Mouse (Mus musculus) brain, embryonic 14.5 days (tissue): ENCODE measurements around the gene Mgme1. TPM values are rescaled to one million over a fixed set of nuclear protein-coding genes. Genes with fewer than 3 reads are reported as not detected.

ENCODE experiments used
- DNase-seq: peaks from one replicate; pipeline ENCODE4 v3.0.0-alpha.2; 2011; ENCODE audit warnings: low read depth
- CTCF ChIP-seq: fragments of 200-500 bp; IDR thresholded peaks from 2 replicates; pipeline ENCODE4 v1.5.1; 2012; ENCODE audit warnings: inconsistent platforms, mild to moderate bottlenecking, moderate library complexity, borderline replicate concordance; ENCODE audit not compliant: insufficient read depth, insufficient read length; ENCODE audit errors: extremely low read depth
- POLR2A ChIP-seq: fragments of 200-500 bp; IDR thresholded peaks from 2 replicates; pipeline ENCODE4 v1.6.1; 2012; ENCODE audit warnings: mild to moderate bottlenecking, inconsistent platforms, borderline replicate concordance; ENCODE audit not compliant: poor library complexity, insufficient read depth, insufficient read length, severe bottlenecking; ENCODE audit errors: extremely low read depth
- polyA plus RNA-seq: library from polyadenylated mRNA; depleted of rRNA; stranded (reverse); fragments of >200 nt; gene quantifications from 2 replicates; pipeline ENCODE4 v1.2.3, GENCODE M21; 2012

Mgme1 gene
- polyA plus RNA-seq, 1 experiment: 6.6 TPM

- TF ChIP-seq POLR2A (no peak), CTCF (no peak)
Measured at GRCm38 (mm10) chr2:144239318-144239717, 31.1 kb upstream of the Mgme1 start.

DNA sequence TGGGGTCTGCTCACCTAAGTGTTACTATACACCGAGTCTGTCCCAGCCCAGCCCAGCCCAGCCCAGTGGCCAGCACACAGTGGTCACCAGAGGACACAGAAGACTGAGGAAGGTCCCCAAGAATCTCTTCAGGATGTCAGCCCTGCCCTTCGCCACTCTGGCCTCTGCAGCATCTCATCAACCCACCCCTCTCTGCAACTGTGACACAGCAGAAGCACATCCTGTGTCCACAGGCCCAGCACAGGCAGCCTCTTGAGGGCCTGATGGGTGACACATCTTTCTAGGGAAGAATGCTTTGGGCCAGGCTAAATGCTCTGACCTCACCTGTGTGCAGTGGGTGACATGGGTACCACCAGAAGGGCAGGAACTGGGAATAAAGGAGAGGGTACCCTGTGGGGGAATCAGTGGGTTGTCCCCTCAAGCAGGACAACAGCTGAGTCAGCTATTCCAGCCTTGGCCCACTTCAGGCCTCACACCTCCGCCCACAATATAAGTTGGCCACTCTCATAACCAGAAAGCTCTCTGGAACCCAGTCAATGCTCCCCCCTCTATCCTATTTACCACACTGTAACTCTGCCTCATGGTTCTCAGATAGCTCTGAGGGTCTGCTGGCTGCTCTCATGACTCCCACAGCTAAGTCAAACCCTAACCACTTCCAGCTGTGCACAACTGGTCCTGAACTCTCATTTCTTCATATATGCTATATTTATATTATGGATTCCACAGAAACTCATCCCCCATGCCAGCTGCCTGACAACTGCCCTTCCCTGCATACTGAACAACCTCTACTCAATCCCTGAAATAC, 30.2 kb upstream of the Mgme1 start:
- TF ChIP-seq POLR2A: no peak
- TF ChIP-seq CTCF: no peak
- DNase-seq: no peak

More at GRCm38 (mm10) chr2:144239318-144239717, 31.1 kb upstream of the Mgme1 start:
- no peak for DNase-seq

GRCm38 (mm10) chr2:144245464-144245863, 25.0 kb upstream of the Mgme1 start:
- TF ChIP-seq POLR2A: no peak
- no peak for TF ChIP-seq CTCF
- DNase-seq: no peak

- TF ChIP-seq CTCF (no peak), POLR2A (no peak)
- no peak for DNase-seq
Measured at GRCm38 (mm10) chr2:144246270-144246669, 24.2 kb upstream of the Mgme1 start.

- no peak for DNase-seq
- no peak for TF ChIP-seq CTCF
- TF ChIP-seq POLR2A: no peak
Measured at GRCm38 (mm10) chr2:144247337-144247978, 23.0 kb upstream of the Mgme1 start.

GRCm38 (mm10) chr2:144248613-144249376, 21.7 kb upstream of the Mgme1 start:
- no peak for DNase-seq
- TF ChIP-seq CTCF: no peak
- no peak for TF ChIP-seq POLR2A

- DNase-seq: no peak
- TF ChIP-seq CTCF: no peak
- no peak for TF ChIP-seq POLR2A
Measured at GRCm38 (mm10) chr2:144250111-144250510, 20.4 kb upstream of the Mgme1 start.

DNA sequence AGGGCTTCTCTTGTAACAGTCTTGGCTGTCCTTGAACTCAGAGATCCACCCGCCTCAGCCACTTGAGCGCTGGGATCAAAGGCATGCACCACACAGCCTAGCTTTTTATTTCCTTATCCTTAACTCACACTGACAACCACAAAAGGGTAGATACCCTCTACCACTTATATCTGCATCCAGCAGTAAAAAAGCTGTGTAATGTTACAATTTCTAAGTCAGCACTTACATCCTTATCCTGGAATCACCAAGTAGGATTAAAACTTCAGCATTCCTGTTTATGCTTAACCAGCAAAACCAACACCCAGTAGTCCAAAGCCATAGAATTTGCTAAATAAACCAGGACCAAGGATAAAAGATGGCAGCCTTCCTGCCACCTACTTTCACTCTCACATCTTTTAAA, 7.6 kb upstream of the Mgme1 start:
- no peak for DNase-seq
- TF ChIP-seq POLR2A (no peak), CTCF (no peak)

GRCm38 (mm10) chr2:144264398-144265119, 5.9 kb upstream of the Mgme1 start:
- no peak for TF ChIP-seq CTCF
- DNase-seq: no peak

DNA sequence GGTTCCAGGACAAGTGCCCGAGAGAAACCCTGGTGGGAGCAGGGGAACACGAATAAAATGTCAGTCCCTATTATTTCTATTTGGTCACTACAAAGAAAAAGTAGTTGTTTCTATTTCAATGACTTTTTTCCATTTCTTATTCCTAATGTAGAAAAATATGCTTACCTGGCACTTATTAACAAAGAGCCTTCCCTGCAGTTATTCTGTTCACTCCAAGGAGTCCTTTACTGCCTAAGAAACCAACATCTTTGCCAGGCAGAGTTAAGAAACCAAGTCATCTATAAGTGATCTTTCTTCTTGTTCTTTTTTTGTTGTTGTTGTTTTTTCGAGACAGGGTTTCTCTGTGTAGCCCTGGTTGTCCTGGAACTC, 5.4 kb upstream of the Mgme1 start:
- no peak for TF ChIP-seq CTCF
- no peak for TF ChIP-seq POLR2A

More for the DNA sequence above, 5.4 kb upstream of the Mgme1 start:
- DNase-seq: no peak
